Mouse (Mus musculus) ES-E14 (cell line): ENCODE results near the gene Wdr81. TPM values are rescaled to one million over a fixed set of nuclear protein-coding genes. Genes with fewer than 3 reads are reported as not detected.

Experiments used
- DNase-seq: peaks from one replicate; pipeline ENCODE4 v3.0.0-alpha.2; 2013; ENCODE audit warnings: low read depth, low spot score
- H3K27ac ChIP-seq: 2 replicates; pipeline ENCODE4 v1.5.1; 2012; ENCODE audit warnings: low read depth, mild to moderate bottlenecking, low read length, moderate library complexity, mixed read lengths; ENCODE audit not compliant: poor library complexity, insufficient read depth, severe bottlenecking
- H3K36me3 ChIP-seq: 2 replicates; pipeline ENCODE4 v1.6.1; 2012; ENCODE audit warnings: mild to moderate bottlenecking, low read length, moderate library complexity, mixed read lengths; ENCODE audit not compliant: control insufficient read depth, poor library complexity, insufficient read depth, severe bottlenecking
- H3K4me1 ChIP-seq, 2 experiments: fragments of 150-350 bp in 1 of 2; sonication (generic) in 1 of 2; 2 replicates each; pipeline ENCODE4 v1.6.1; 2012; ENCODE audit warnings: low read length in 2 of 2, mild to moderate bottlenecking in 1 of 2, mixed read lengths in 1 of 2; ENCODE audit not compliant: control insufficient read depth in 2 of 2, insufficient read depth in 2 of 2, poor library complexity in 1 of 2
- H3K4me3 ChIP-seq, 2 experiments: fragments of 150-350 bp in 1 of 2; sonication (generic) in 1 of 2; 2 replicates each; pipeline ENCODE4 v1.5.1; 2012; ENCODE audit warnings: low read length in 2 of 2, low read depth in 1 of 2, mild to moderate bottlenecking in 1 of 2, mixed read lengths in 1 of 2; ENCODE audit not compliant: insufficient read depth in 1 of 2, poor library complexity in 1 of 2, severe bottlenecking in 1 of 2
- H3K9ac ChIP-seq: 2 replicates; pipeline ENCODE4 v1.6.1; 2012; ENCODE audit warnings: low read depth, mild to moderate bottlenecking, low read length, mixed read lengths; ENCODE audit not compliant: poor library complexity, insufficient read depth, severe bottlenecking
- H3K9me3 ChIP-seq: fragments of 150-350 bp; sonication (generic); 2 replicates; pipeline ENCODE4 v1.6.1; 2012; ENCODE audit warnings: low read depth, mild to moderate bottlenecking, low read length; ENCODE audit not compliant: control insufficient read depth, insufficient read depth
- CHD2 ChIP-seq: IDR thresholded peaks from 2 replicates; pipeline ENCODE4 v1.6.1; 2014; ENCODE audit warnings: mild to moderate bottlenecking, low read depth, low read length, inconsistent platforms
- HCFC1 ChIP-seq: IDR thresholded peaks from 2 replicates; pipeline ENCODE4 v1.6.1; 2012; ENCODE audit warnings: low read length, inconsistent platforms, borderline replicate concordance; ENCODE audit not compliant: insufficient read depth
- MAFK ChIP-seq: IDR thresholded peaks from 2 replicates; pipeline ENCODE4 v1.6.1; 2014; ENCODE audit warnings: mild to moderate bottlenecking, low read depth, low read length, inconsistent platforms; ENCODE audit not compliant: insufficient read depth
- ZC3H11A ChIP-seq: IDR thresholded peaks from 2 replicates; pipeline ENCODE4 v1.6.1; 2012; ENCODE audit warnings: low read depth, mild to moderate bottlenecking, inconsistent platforms, low read length, borderline replicate concordance
- ZNF384 ChIP-seq: IDR thresholded peaks from 2 replicates; pipeline ENCODE4 v1.6.1; 2012; ENCODE audit warnings: low read depth, low read length, inconsistent platforms
- in situ Hi-C, 2 experiments: fragments of 600-800 bp; cut with MboI; formaldehyde crosslinking; loops; one replicate each; pipeline ENCODE4 v1.15.1; 2025; ENCODE audit warnings: low sequenced_read_pairs in 2 of 2, inconsistent platforms in 1 of 2; ENCODE audit not compliant: unreplicated experiment in 2 of 2
- total RNA-seq: library from RNA; depleted of rRNA; stranded (reverse); fragments of 300-350 nt; gene quantifications from 2 replicates; pipeline ENCODE4 v1.2.3, GENCODE M21; 2012

Wdr81 gene
- total RNA-seq, 1 experiment, result 11.8 TPM

DNA sequence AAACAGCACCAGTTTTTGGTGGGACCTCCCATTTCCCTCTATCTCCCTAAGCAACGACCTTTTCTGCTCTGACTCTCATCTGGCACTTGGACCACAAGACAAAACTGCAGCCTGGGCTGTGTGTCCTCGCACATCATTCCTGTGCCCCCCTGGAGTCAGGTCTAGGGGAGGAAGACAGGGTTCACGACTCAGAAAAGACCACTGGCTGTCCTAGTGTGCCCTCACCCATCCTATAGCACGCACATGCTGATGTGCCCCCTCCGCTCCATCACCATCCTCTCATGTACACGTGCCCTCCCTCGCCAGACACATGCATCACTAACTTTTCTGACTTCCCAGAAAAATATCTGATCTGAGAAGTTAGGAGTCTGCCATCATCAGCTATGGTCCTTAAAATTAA is 34.5 kb downstream of the Wdr81 start:
- TF ChIP-seq ZNF384 (no peak), MAFK (no peak), HCFC1 (no peak), ZC3H11A (no peak), CHD2 (no peak)
- Histone ChIP-seq H3K27ac (no peak overlapping the region), H3K9ac (no peak overlapping the region), H3K36me3 (no peaks in the 10 kb centered on the region), H3K4me3 (no peak overlapping the region), H3K9me3 (no peaks in the 10 kb centered on the region), H3K4me1 (peaks cover 0 to 7% of the 10 kb centered on the region in 2 experiments; a peak in 1 of 4 replicates)
- no peak for DNase-seq
- in situ Hi-C loops, result no loop called here

DNA sequence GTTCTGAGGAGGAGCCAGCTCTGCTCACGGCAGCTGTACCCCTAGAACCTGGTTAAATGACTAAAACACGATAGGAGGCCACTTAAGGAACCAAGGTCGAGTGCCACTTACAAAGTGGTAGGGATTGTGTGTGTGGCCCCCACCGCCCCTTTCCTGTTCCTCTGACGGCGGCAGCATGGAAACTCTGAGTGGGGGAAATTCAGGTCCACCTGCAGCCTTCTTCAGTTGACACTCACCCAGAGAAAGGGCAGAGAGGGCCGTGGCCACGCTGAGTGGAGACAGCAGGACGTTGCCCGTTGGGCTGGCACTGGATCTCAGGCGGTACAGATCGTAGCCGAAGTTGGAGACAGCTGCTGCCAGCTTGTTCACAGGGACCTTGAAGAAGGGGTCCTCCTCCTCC is 38.5 kb downstream of the Wdr81 start:
- Histone ChIP-seq H3K4me3 (no peak overlapping the region), H3K9ac (no peak overlapping the region), H3K36me3 (no peaks in the 10 kb centered on the region), H3K4me1 (peaks cover 0 to 2% of the 10 kb centered on the region in 2 experiments; a peak in 1 of 4 replicates), H3K9me3 (no peaks in the 10 kb centered on the region), H3K27ac (no peak overlapping the region)
- in situ Hi-C loops, result no loop called here
- DNase-seq, result no peak
- TF ChIP-seq CHD2 (no peak), ZNF384 (no peak), MAFK (no peak), ZC3H11A (no peak), HCFC1 (no peak)

DNA sequence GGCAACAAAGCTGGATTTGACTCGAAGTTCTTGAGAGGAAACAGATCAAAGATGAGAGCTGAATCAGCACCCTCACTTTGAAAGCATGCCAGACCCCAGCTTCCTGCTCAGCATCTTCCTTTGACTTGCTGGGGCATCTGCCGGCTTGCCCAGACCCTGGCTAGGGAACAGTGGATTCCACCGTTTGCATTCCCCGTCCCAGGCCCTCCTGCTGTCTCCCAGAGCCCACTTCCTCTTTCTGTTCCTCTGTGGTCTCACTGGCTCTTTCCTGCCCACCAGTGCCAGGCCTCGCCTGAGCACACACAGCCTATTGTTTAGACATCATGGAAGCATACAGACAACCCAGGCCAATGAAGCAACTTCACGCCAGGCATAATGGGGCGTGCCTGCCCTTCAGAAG is 39.4 kb downstream of the Wdr81 start:
- no peak overlapping the region for H3K27ac ChIP-seq
- in situ Hi-C loops, result no loop called here
- H3K4me1 ChIP-seq, result peaks cover 0 to 2% of the 10 kb centered on the region in 2 experiments; a peak in 1 of 4 replicates
- no peak overlapping the region for H3K9ac ChIP-seq
- 0 out of 2 replicates have a peak, but pooled peaks cover 2% of the 10 kb centered on the region for H3K36me3 ChIP-seq
- H3K4me3 ChIP-seq, result no peak overlapping the region
- no peaks in the 10 kb centered on the region for H3K9me3 ChIP-seq
- no peak for DNase-seq
- TF ChIP-seq HCFC1 (no peak), ZC3H11A (no peak), MAFK (no peak), CHD2 (no peak), ZNF384 (no peak)

DNA sequence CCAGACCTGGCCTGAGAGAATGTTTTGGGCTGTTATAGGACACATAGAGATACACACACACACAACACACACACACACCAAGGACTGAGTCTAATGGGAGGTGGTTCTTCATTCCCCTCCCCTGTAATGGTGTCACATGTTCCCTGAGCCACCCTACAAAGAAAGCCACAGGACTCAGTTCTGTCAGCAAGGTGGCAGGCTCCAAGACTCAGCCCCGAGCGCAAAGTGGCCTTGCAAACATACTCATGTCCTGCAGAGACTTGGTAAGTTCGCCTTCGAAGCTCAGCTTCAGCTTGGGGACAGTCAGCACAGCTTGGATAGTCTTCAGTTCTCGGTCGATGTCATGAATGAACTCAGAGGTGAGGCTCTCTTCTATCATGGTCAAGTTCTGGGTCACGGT is 43.9 kb downstream of the Wdr81 start:
- no peaks in the 10 kb centered on the region for H3K9me3 ChIP-seq
- no peak overlapping the region for H3K27ac ChIP-seq
- H3K9ac ChIP-seq, result no peak overlapping the region
- no peak for TF ChIP-seq HCFC1
- peaks cover 3% of the 10 kb centered on the region; the same call in 1 of the 2 replicates for H3K36me3 ChIP-seq
- no peak for DNase-seq
- in situ Hi-C loops, result no loop called here
- no peaks in the 10 kb centered on the region for H3K4me1 ChIP-seq
- no peak overlapping the region for H3K4me3 ChIP-seq

DNA sequence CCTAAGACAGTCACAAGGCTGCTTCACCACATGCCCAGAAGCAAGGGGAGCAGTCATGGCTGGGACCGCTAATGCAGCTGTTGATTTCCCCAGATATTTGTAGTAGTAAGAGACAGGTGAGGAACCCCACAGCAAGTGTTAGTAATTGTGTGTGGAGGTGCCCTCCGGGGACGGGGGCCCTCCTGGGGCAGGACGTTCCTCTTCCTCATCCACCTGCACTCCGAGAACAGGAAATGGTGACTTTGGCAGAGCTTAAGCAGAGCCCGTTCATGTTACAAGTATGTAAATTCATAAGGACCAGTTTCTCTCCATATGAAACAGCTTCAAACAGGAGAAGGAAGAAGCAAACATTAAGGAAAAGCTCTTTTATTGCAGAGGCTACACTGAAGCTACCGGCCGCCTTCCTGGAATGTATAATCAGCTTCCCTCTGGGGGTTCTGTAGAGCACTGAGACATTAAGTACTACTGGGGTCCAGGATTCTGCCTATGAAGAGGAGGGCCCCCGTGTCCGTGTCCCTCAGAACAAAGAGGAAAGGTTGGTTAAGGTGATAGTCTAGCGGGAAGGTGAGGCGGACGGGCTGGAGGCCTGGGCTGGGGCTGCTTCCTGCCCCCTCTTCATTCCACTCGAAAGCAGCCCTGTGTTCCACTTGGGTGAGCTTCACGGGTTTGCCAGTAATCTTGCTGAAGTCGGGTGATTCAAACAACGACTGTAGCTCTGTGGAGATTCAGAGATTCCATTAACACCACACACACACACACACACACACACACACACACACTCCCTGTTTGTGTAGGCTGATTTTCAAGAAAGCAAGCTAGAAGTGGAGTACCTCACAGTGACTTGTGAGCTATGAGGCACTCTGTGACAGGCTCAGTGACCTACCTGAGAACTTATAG is 44.6 kb downstream of the Wdr81 start:
- peaks cover 4% of the 10 kb centered on the region; the same call in 1 of the 2 replicates for H3K36me3 ChIP-seq
- DNase-seq, result no peak
- TF ChIP-seq CHD2, result no peak
- no peak for TF ChIP-seq ZC3H11A
- no peak for TF ChIP-seq ZNF384
- TF ChIP-seq HCFC1, result no peak
- no peak for TF ChIP-seq MAFK

More for the DNA sequence above, 44.6 kb downstream of the Wdr81 start:
- Histone ChIP-seq H3K9me3 (no peaks in the 10 kb centered on the region), H3K9ac (no peak overlapping the region), H3K27ac (no peak overlapping the region), H3K4me1 (no peaks in the 10 kb centered on the region), H3K4me3 (no peak overlapping the region)
- in situ Hi-C loops, result no loop called here
